Mouse (Mus musculus): Measurements from ENCODE around the gene Ankrd50. TPM values are rescaled to one million over a fixed set of nuclear protein-coding genes. Genes with fewer than 3 reads are reported as not detected.

Ankrd50 gene
- total and polyA plus RNA-seq, 2 experiments from 2014 or later, result 15.0 to 65.3 TPM

- Histone ChIP-seq H3K4me3 (ENCODE audit: low read length) (no peak overlapping the region), H3K27ac (no peak overlapping the region), H3K4me2 (ENCODE audit: low read depth, low read length) (no peak overlapping the region), H3K9me3 (ENCODE audit: low read length) (no peaks in the 10 kb centered on the region), H3K36me3 (ENCODE audit: insufficient read depth, low read length) (no peaks in the 10 kb centered on the region), H3K4me1 (ENCODE audit: insufficient read depth, low read length) (no peaks in the 10 kb centered on the region), H3K9ac (replicated peaks; ENCODE audit: low read length) (no peak overlapping the region), H3K27me3 (ENCODE audit: insufficient read depth, low read length) (no peaks in the 10 kb centered on the region)
- TF ChIP-seq CTCF (IDR thresholded peaks at IDR 0.05; ENCODE audit: low read depth), result no peak
- WGBS, result 96% methylated on average over 2 of the region's 2 CpGs
- DNase-seq (ENCODE audit: low spot score) (no peak), ATAC-seq (0 out of 2 replicates have a peak, but pooled peaks have one; percentile 10)
Observed at GRCm38 (mm10) chr3:38501739-38502138, 17.1 kb upstream of the Ankrd50 start.

- Histone ChIP-seq H3K27ac (no peak overlapping the region), H3K4me3 (ENCODE audit: low read length) (no peak overlapping the region), H3K36me3 (ENCODE audit: insufficient read depth, low read length) (no peaks in the 10 kb centered on the region), H3K27me3 (ENCODE audit: insufficient read depth, low read length) (no peaks in the 10 kb centered on the region), H3K9ac (replicated peaks; ENCODE audit: low read length) (no peak overlapping the region), H3K4me1 (ENCODE audit: insufficient read depth, low read length) (no peaks in the 10 kb centered on the region), H3K9me3 (ENCODE audit: low read length) (no peaks in the 10 kb centered on the region), H3K4me2 (ENCODE audit: low read depth, low read length) (no peak overlapping the region)
- ATAC-seq (no peak), DNase-seq (ENCODE audit: low spot score) (no peak)
- no peak for TF ChIP-seq CTCF (IDR thresholded peaks at IDR 0.05; ENCODE audit: low read depth)
- WGBS, result 41% methylated on average over 5 of the region's 5 CpGs
Observed at GRCm38 (mm10) chr3:38501316-38501715, 16.7 kb upstream of the Ankrd50 start.

- DNase-seq (ENCODE audit: low spot score), result no peak
- Histone ChIP-seq H3K36me3 (ENCODE audit: insufficient read depth, low read length) (no peaks in the 10 kb centered on the region), H3K9ac (replicated peaks; ENCODE audit: low read length) (no peak overlapping the region), H3K9me3 (ENCODE audit: low read length) (no peaks in the 10 kb centered on the region), H3K4me3 (ENCODE audit: low read length) (no peak overlapping the region), H3K27ac (no peak overlapping the region), H3K4me1 (ENCODE audit: insufficient read depth, low read length) (no peaks in the 10 kb centered on the region), H3K27me3 (ENCODE audit: insufficient read depth, low read length) (no peaks in the 10 kb centered on the region), H3K4me2 (ENCODE audit: low read depth, low read length) (no peak overlapping the region)
- WGBS, result 88% methylated on average over 3 of the region's 3 CpGs
- no peak for TF ChIP-seq CTCF (IDR thresholded peaks at IDR 0.05; ENCODE audit: low read depth)
- no peak for ATAC-seq
Observed at GRCm38 (mm10) chr3:38498561-38498960, 13.9 kb upstream of the Ankrd50 start.

- H3K27ac ChIP-seq, result no peak overlapping the region
- no peak for TF ChIP-seq CTCF (IDR thresholded peaks at IDR 0.05; ENCODE audit: low read depth)
- no peak overlapping the region for H3K4me2 ChIP-seq (ENCODE audit: low read depth, low read length)
- no peak overlapping the region for H3K9ac ChIP-seq (replicated peaks; ENCODE audit: low read length)
- H3K4me3 ChIP-seq (ENCODE audit: low read length), result no peak overlapping the region
- peak; percentile 23 for DNase-seq (ENCODE audit: low spot score)
- no peaks in the 10 kb centered on the region for H3K36me3 ChIP-seq (ENCODE audit: insufficient read depth, low read length)
- 69% methylated on average over 3 of the region's 3 CpGs for WGBS
- ATAC-seq, result no peak
- no peaks in the 10 kb centered on the region for H3K4me1 ChIP-seq (ENCODE audit: insufficient read depth, low read length)
- H3K27me3 ChIP-seq (ENCODE audit: insufficient read depth, low read length), result no peaks in the 10 kb centered on the region
- H3K9me3 ChIP-seq (ENCODE audit: low read length), result no peaks in the 10 kb centered on the region
Observed at GRCm38 (mm10) chr3:38496795-38497385, 12.2 kb upstream of the Ankrd50 start.

GRCm38 (mm10) chr3:38491702-38492101 lies 7.1 kb upstream of the Ankrd50 start:
- TF ChIP-seq CTCF (IDR thresholded peaks at IDR 0.05; ENCODE audit: low read depth), result no peak
- WGBS, result 79% methylated on average over 3 of the region's 3 CpGs
- H3K4me2 ChIP-seq (ENCODE audit: low read depth, low read length), result no peak overlapping the region

GRCm38 (mm10) chr3:38491236-38491635 lies 6.6 kb upstream of the Ankrd50 start:
- Histone ChIP-seq H3K4me2 (ENCODE audit: low read depth, low read length) (no peak overlapping the region), H3K9me3 (ENCODE audit: low read length) (no peaks in the 10 kb centered on the region), H3K27me3 (ENCODE audit: insufficient read depth, low read length) (no peaks in the 10 kb centered on the region), H3K9ac (replicated peaks; ENCODE audit: low read length) (no peak overlapping the region), H3K4me1 (ENCODE audit: insufficient read depth, low read length) (no peaks in the 10 kb centered on the region), H3K27ac (no peak overlapping the region), H3K36me3 (ENCODE audit: insufficient read depth, low read length) (no peaks in the 10 kb centered on the region), H3K4me3 (ENCODE audit: low read length) (no peak overlapping the region)
- ATAC-seq (no peak), DNase-seq (ENCODE audit: low spot score) (no peak)
- 82% methylated on average over 3 of the region's 3 CpGs for WGBS
- no peak for TF ChIP-seq CTCF (IDR thresholded peaks at IDR 0.05; ENCODE audit: low read depth)

More at GRCm38 (mm10) chr3:38491702-38492101, 7.1 kb upstream of the Ankrd50 start:
- Histone ChIP-seq H3K4me3 (ENCODE audit: low read length) (no peak overlapping the region), H3K36me3 (ENCODE audit: insufficient read depth, low read length) (no peaks in the 10 kb centered on the region), H3K27ac (no peak overlapping the region), H3K9ac (replicated peaks; ENCODE audit: low read length) (no peak overlapping the region), H3K27me3 (ENCODE audit: insufficient read depth, low read length) (no peaks in the 10 kb centered on the region), H3K4me1 (ENCODE audit: insufficient read depth, low read length) (no peaks in the 10 kb centered on the region), H3K9me3 (ENCODE audit: low read length) (no peaks in the 10 kb centered on the region)
- DNase-seq (ENCODE audit: low spot score) (no peak), ATAC-seq (no peak)

- H3K4me2 ChIP-seq (ENCODE audit: low read depth, low read length), result no peak overlapping the region
- TF ChIP-seq CTCF (IDR thresholded peaks at IDR 0.05; ENCODE audit: low read depth), result no peak
- H3K4me1 ChIP-seq (ENCODE audit: insufficient read depth, low read length), result no peaks in the 10 kb centered on the region
- ATAC-seq (no peak), DNase-seq (ENCODE audit: low spot score) (no peak)
- no peaks in the 10 kb centered on the region for H3K9me3 ChIP-seq (ENCODE audit: low read length)
- no peak overlapping the region for H3K27ac ChIP-seq
- no peak overlapping the region for H3K9ac ChIP-seq (replicated peaks; ENCODE audit: low read length)
- 87% methylated on average over 2 of the region's 2 CpGs for WGBS
- no peak overlapping the region for H3K4me3 ChIP-seq (ENCODE audit: low read length)
- H3K36me3 ChIP-seq (ENCODE audit: insufficient read depth, low read length), result no peaks in the 10 kb centered on the region
- H3K27me3 ChIP-seq (ENCODE audit: insufficient read depth, low read length), result no peaks in the 10 kb centered on the region
Observed at GRCm38 (mm10) chr3:38490720-38491119, 6.1 kb upstream of the Ankrd50 start.

All from hindbrain, postnatal 0 days (tissue).